Mouse (Mus musculus): ENCODE results near the gene Slc22a8.

Gene Slc22a8

GRCm38 (mm10) chr19:8590954-8591353, at the start of gene Slc22a8:
Gene Slc22a8 (plus strand): TSS chr19:8591254.
- no peak for DNase-seq (ENCODE audit: low read depth, low spot score)

- DNase-seq (ENCODE audit: low read depth, low spot score), result no peak
Observed at GRCm38 (mm10) chr19:8558897-8559296, 32.2 kb upstream of the Slc22a8 start.

GRCm38 (mm10) chr19:8564021-8564420, 27.0 kb upstream of the Slc22a8 start:
- DNase-seq (ENCODE audit: low read depth, low spot score), result no peak

- no peak for DNase-seq (ENCODE audit: low read depth, low spot score)
Observed at GRCm38 (mm10) chr19:8564469-8564868, 26.6 kb upstream of the Slc22a8 start.

GRCm38 (mm10) chr19:8565262-8565661, 25.8 kb upstream of the Slc22a8 start:
- no peak for DNase-seq (ENCODE audit: low read depth, low spot score)

- no peak for DNase-seq (ENCODE audit: low read depth, low spot score)
Observed at GRCm38 (mm10) chr19:8565985-8566384, 25.1 kb upstream of the Slc22a8 start.

- no peak for DNase-seq (ENCODE audit: low read depth, low spot score)
Observed at GRCm38 (mm10) chr19:8567104-8567880, 23.8 kb upstream of the Slc22a8 start.

- DNase-seq (ENCODE audit: low read depth, low spot score), result no peak
Observed at GRCm38 (mm10) chr19:8569453-8569863, 21.6 kb upstream of the Slc22a8 start.

GRCm38 (mm10) chr19:8570341-8571040, 20.6 kb upstream of the Slc22a8 start:
- no peak for DNase-seq (ENCODE audit: low read depth, low spot score)

- DNase-seq (ENCODE audit: low read depth, low spot score), result no peak
Observed at GRCm38 (mm10) chr19:8571746-8572145, 19.3 kb upstream of the Slc22a8 start.

GRCm38 (mm10) chr19:8572485-8572884, 18.6 kb upstream of the Slc22a8 start:
- DNase-seq (ENCODE audit: low read depth, low spot score), result no peak

GRCm38 (mm10) chr19:8577432-8577831, 13.6 kb upstream of the Slc22a8 start:
- DNase-seq (ENCODE audit: low read depth, low spot score), result no peak

- DNase-seq (ENCODE audit: low read depth, low spot score), result peak; percentile 25
Observed at GRCm38 (mm10) chr19:8578293-8578969, 12.6 kb upstream of the Slc22a8 start.

- DNase-seq (ENCODE audit: low read depth, low spot score), result no peak
Observed at GRCm38 (mm10) chr19:8578970-8579342, 12.1 kb upstream of the Slc22a8 start.

GRCm38 (mm10) chr19:8585298-8585697, 5.8 kb upstream of the Slc22a8 start:
- DNase-seq (ENCODE audit: low read depth, low spot score), result no peak

- DNase-seq (ENCODE audit: low read depth, low spot score), result no peak
Observed at GRCm38 (mm10) chr19:8585899-8586298, 5.2 kb upstream of the Slc22a8 start.

GRCm38 (mm10) chr19:8586350-8586749, 4.7 kb upstream of the Slc22a8 start:
- DNase-seq (ENCODE audit: low read depth, low spot score), result no peak

GRCm38 (mm10) chr19:8587315-8587714, 3.7 kb upstream of the Slc22a8 start:
- no peak for DNase-seq (ENCODE audit: low read depth, low spot score)

GRCm38 (mm10) chr19:8592155-8592554, 1.1 kb downstream of the Slc22a8 start:
- DNase-seq (ENCODE audit: low read depth, low spot score), result no peak

- no peak for DNase-seq (ENCODE audit: low read depth, low spot score)
Observed at GRCm38 (mm10) chr19:8592873-8593408, 1.9 kb downstream of the Slc22a8 start.

- no peak for DNase-seq (ENCODE audit: low read depth, low spot score)
Observed at GRCm38 (mm10) chr19:8593833-8594232, 2.8 kb downstream of the Slc22a8 start.

GRCm38 (mm10) chr19:8594518-8594917, 3.5 kb downstream of the Slc22a8 start:
- no peak for DNase-seq (ENCODE audit: low read depth, low spot score)

Measured in retina, adult 2 months (tissue).